Mouse (Mus musculus) stomach, postnatal 0 days (tissue): Measurements from ENCODE around the gene Gm12355. TPM values are rescaled to one million over a fixed set of nuclear protein-coding genes. Genes with fewer than 3 reads are reported as not detected.
"Not testable (repeated sequence)": the region's sequence is repeated elsewhere in the genome, so short reads cannot be mapped to it uniquely, and the experiment has no call there.

ENCODE experiments used
- ATAC-seq: fragments of 200-750 bp; cut with Nextera tagmentation; 2 replicates; pipeline ENCODE4 v1.8.0; 2017; ENCODE audit not compliant: low FRiP score, low TSS enrichment
- DNase-seq: peaks from one replicate; pipeline ENCODE4 v3.0.0-alpha.2; 2016; ENCODE audit warnings: low spot score
- H3K27ac ChIP-seq: fragments of 300-500 bp; sonication (generic); replicated peaks from 2 replicates; pipeline ENCODE4 v1.5.1; 2014; ENCODE audit warnings: mild to moderate bottlenecking, control low read depth
- H3K27me3 ChIP-seq: fragments of 300-500 bp; sonication (generic); 2 replicates; pipeline ENCODE4 v1.6.1; 2014; ENCODE audit warnings: low read length; ENCODE audit not compliant: control insufficient read depth, insufficient read depth
- H3K36me3 ChIP-seq: fragments of 300-500 bp; sonication (generic); 2 replicates; pipeline ENCODE4 v1.6.1; 2014; ENCODE audit warnings: low read length, mixed read lengths; ENCODE audit not compliant: control insufficient read depth, insufficient read depth
- H3K4me1 ChIP-seq: fragments of 300-500 bp; sonication (generic); replicated peaks from 2 replicates; pipeline ENCODE4 v1.6.1; 2014; ENCODE audit warnings: antibody characterized with exemption; ENCODE audit not compliant: control insufficient read depth, insufficient read depth
- H3K4me2 ChIP-seq: fragments of 300-500 bp; sonication (generic); replicated peaks from 2 replicates; pipeline ENCODE4 v1.6.1; 2014; ENCODE audit warnings: low read depth, mild to moderate bottlenecking, control low read depth, moderate library complexity
- H3K4me3 ChIP-seq: fragments of 300-500 bp; sonication (generic); 2 replicates; pipeline ENCODE4 v1.5.1; 2014; ENCODE audit warnings: low read depth, low read length, control low read depth
- H3K9ac ChIP-seq: fragments of 300-500 bp; sonication (generic); 2 replicates; pipeline ENCODE4 v1.6.1; 2014; ENCODE audit warnings: mild to moderate bottlenecking, low read length, control low read depth, mixed read lengths
- H3K9me3 ChIP-seq: fragments of 300-500 bp; sonication (generic); 2 replicates; pipeline ENCODE4 v1.6.1; 2016; ENCODE audit warnings: low read length; ENCODE audit not compliant: control insufficient read depth
- CTCF ChIP-seq: IDR thresholded peaks from 2 replicates; pipeline ENCODE4 v1.5.1; 2016; ENCODE audit warnings: antibody characterized with exemption, low read depth, mild to moderate bottlenecking, moderate library complexity
- EP300 ChIP-seq: optimal IDR thresholded peaks from 2 replicates; pipeline ENCODE3; 2016; ENCODE audit warnings: antibody characterized with exemption
- WGBS: fragments of 180-500 bp; shearing (Covaris S2); extraction: QIAGEN DNeasy Blood & Tissue Kit; methylation state at CpG from one replicate; pipeline ENCODE4 v1.1.7; 2014; 5-methylcytosine and 5-hydroxymethylcytosine counted together
- polyA plus RNA-seq: library from polyadenylated mRNA; unstranded; fragments of >200 nt; fragmentation: Nextera tagmentation; extraction: Ambion mirVana; gene quantifications from 2 replicates; pipeline ENCODE4 v1.2.1, GENCODE M21; 2015

Gm12355 gene
- polyA plus RNA-seq, 1 experiment from 2014 or later = 0.81 TPM

- no peaks in the 10 kb centered on the region for H3K27me3 ChIP-seq
- H3K9ac ChIP-seq = no peak overlapping the region
- no peak for ATAC-seq
- TF ChIP-seq CTCF (no peak), EP300 (no peak)
- H3K4me3 ChIP-seq = no peak overlapping the region
- H3K36me3 ChIP-seq = no peaks in the 10 kb centered on the region
- no peaks in the 10 kb centered on the region for H3K9me3 ChIP-seq
- no peak overlapping the region for H3K4me2 ChIP-seq
- no peak for DNase-seq
- no peak overlapping the region for H3K27ac ChIP-seq
- WGBS = 54% methylated on average over 5 of the region's 5 CpGs
- no peaks in the 10 kb centered on the region for H3K4me1 ChIP-seq
These were observed 14.6 kb upstream of the Gm12355 start for GRCm38 (mm10) chr11:98640091-98640490.

GRCm38 (mm10) chr11:98637501-98637900, 12.0 kb upstream of the Gm12355 start:
- H3K4me2 ChIP-seq = no peak overlapping the region
- H3K36me3 ChIP-seq = no peaks in the 10 kb centered on the region
- no peak overlapping the region for H3K9ac ChIP-seq
- H3K9me3 ChIP-seq = no peaks in the 10 kb centered on the region
- DNase-seq = no peak
- no peaks in the 10 kb centered on the region for H3K4me1 ChIP-seq
- ATAC-seq = peak; percentile 38; the same call in 1 of the 2 replicates
- 65% methylated on average over 1 of the region's 1 CpGs for WGBS
- TF ChIP-seq EP300 (no peak), CTCF (no peak)
- H3K27me3 ChIP-seq = no peaks in the 10 kb centered on the region
- no peak overlapping the region for H3K4me3 ChIP-seq
- H3K27ac ChIP-seq = no peak overlapping the region

DNA sequence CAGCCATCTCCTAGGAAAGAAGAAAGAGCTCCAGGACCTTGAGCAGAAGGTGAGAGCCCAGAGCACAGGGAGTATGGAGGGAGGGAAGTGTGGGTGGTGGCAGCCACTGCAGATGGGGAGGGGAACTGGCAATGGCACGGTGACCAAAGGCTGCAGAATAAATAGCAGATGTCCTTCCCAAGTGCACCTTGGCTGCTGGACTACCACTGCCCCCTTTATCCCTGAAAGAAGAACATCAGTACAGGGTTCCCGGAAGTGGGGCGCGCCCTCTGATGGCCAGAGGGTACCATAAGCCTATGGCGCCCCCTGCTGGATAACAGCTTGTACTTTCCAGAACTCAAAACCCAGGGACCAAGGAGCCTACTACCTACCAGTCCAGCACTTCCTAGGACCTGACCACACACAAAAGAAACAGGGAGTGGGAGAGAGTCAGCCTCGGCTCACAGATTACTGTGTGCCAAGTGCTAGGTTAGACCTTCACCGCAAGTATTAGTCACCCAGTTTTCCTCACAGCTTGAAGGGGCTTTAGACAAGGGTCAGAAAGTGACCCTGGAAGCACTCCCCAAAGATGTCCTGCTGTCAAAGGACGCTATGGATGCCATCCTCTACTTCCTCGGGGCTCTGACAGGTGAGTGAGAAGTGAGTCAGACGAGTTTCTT, 10.0 kb upstream of the Gm12355 start:
- peak; percentile 69 for TF ChIP-seq CTCF
- not testable (repeated sequence) for H3K27me3 ChIP-seq, H3K4me3 ChIP-seq, H3K36me3 ChIP-seq, H3K4me1 ChIP-seq, H3K4me2 ChIP-seq, H3K27ac ChIP-seq, H3K9ac ChIP-seq, H3K9me3 ChIP-seq
- peak; percentile 75 for ATAC-seq
- DNase-seq = peak; percentile 57
- WGBS = 30% methylated on average over 10 of the region's 10 CpGs

DNA sequence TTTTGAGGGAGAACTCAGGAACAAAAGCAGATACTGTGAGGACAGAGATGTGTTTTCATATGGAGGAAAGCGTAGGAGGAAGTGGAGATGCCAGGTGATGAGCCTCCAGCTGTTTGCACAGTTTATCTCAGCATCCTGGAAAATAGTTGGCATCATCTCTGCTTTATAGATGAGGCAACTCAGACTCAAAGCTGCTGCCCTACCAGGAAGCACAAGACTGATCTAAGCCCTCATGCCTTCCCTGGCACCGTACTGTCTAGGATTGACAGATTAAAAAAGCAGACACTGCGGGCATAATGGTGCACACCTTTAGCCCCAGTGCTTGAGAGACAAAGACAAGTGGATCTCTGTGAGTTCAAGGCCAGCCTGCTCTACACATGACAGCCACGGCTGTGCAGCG, 5.2 kb upstream of the Gm12355 start:
- WGBS = 83% methylated on average over 5 of the region's 5 CpGs
- TF ChIP-seq EP300 (no peak), CTCF (no peak)
- no peak for ATAC-seq

DNA sequence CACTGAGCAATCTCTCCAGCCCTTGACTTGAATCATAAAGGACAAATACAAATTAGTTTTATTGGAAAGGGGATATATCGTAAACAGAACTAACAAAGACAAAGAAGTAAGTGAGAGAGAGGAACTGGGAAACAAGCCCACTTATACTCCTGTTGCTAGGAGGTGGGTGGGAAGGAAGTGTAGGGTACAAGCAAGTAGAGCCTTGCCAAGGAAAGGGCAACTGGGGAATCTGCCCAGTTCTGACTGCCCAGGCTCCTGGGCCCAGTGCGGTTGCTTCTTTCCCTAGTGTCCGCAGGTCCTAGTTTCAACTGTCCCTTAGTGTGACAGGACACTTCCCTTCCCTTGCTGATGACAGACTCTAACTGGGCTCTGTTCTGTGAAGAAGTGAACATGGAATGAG, 3.2 kb upstream of the Gm12355 start:
- 94% methylated on average over 3 of the region's 3 CpGs for WGBS
- Histone ChIP-seq H3K36me3 (no peaks in the 10 kb centered on the region), H3K4me2 (no peak overlapping the region), H3K4me1 (no peaks in the 10 kb centered on the region), H3K27ac (no peak overlapping the region), H3K4me3 (no peak overlapping the region), H3K9ac (no peak overlapping the region), H3K9me3 (no peaks in the 10 kb centered on the region), H3K27me3 (no peaks in the 10 kb centered on the region)
- ATAC-seq (no peak), DNase-seq (no peak)
- TF ChIP-seq EP300 = no peak
- TF ChIP-seq CTCF = no peak

More for the DNA sequence above, 5.2 kb upstream of the Gm12355 start:
- Histone ChIP-seq H3K4me2 (no peak overlapping the region), H3K27me3 (no peaks in the 10 kb centered on the region), H3K4me3 (no peak overlapping the region), H3K4me1 (no peaks in the 10 kb centered on the region), H3K27ac (no peak overlapping the region), H3K36me3 (no peaks in the 10 kb centered on the region), H3K9ac (no peak overlapping the region), H3K9me3 (no peaks in the 10 kb centered on the region)
- no peak for DNase-seq

DNA sequence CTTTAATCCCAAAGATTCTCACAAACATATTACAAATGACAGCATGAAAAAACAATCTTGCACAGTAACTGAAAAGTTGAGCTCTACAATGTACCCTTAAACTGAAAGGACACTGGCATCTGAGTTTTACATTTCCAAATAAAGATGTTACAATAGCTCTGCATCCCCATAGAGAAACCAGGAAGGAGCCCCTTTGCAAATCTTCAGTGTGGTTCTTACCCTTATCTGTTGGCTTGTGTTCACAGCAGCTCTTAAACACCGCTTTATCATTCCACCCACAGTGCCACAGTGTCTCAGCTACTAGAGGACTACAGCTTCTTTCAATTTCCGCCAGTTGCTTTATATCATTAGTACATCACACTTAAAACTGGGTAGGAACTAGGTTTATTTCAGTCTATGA, 1.1 kb downstream of the Gm12355 start:
- H3K9me3 ChIP-seq, H3K4me3 ChIP-seq, H3K27ac ChIP-seq, ATAC-seq, H3K36me3 ChIP-seq, H3K4me1 ChIP-seq, DNase-seq, H3K9ac ChIP-seq, H3K27me3 ChIP-seq, H3K4me2 ChIP-seq: not testable (repeated sequence)
- 92% methylated on average over 2 of the region's 2 CpGs for WGBS

GRCm38 (mm10) chr11:98623981-98624380, 1.5 kb downstream of the Gm12355 start:
- not testable (repeated sequence) for DNase-seq, H3K27me3 ChIP-seq, H3K36me3 ChIP-seq, H3K9me3 ChIP-seq, H3K4me1 ChIP-seq, ATAC-seq, H3K27ac ChIP-seq, H3K9ac ChIP-seq, H3K4me2 ChIP-seq, H3K4me3 ChIP-seq
- 72% methylated on average over 6 of the region's 6 CpGs for WGBS
